Mouse (Mus musculus): ENCODE results near the gene Dnah10.

DNA sequence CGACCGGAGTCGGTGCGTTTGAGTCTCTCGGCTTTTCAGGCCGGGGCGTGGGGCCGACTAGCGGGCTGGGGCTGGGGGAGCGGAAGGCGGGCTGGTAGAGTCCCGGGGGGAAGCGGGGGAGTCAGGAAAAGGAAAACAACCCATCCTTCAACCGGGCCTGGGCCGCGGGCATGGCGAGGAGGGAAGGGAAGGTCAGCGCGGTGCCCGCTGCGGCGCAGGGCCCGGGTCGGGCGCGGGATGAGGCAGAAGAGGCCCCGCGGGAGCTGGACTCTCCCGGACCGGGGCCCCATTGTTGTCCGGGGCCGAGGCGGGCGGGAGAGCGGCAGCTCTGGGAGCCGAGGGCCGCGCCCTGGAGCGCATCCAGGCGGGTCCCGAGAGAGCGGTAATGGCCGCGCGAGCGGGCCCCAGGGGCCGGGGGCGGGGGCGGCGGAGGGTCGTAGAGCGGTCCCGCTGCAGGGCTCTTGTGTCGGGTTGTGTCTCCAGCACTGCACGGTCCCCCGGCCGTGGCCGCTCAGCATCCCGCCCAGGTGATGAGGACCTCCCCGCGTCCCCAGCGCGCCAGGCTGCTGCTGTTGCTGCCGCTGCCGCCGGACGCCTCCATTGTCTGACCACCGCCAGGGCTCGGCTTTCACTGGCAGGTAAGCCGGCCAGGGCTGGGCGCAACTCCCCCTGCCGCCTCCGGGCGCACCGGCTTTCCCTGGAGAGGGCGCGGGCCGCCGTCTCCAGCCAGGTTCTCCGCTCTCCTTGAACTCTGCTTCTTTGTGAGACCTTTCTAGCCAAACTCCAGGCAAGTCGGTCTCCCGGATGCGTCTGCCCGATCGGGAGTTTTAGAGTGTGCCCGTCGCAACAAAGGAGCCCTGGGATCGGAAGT is 138.2 kb downstream of the Dnah10 start:
- TF ChIP-seq CTCF (IDR thresholded peaks at IDR 0.05; ENCODE audit: low read depth, low read length) (no peak), POLR2A (IDR thresholded peaks at IDR 0.05; ENCODE audit: borderline replicate concordance, low read depth, low read length) (no peak)

Measured in bone marrow macrophage, adult 2 months (primary cell).